Mouse (Mus musculus) E14TG2a.4 (cell line): ENCODE measurements around the gene Fbxo3.
A peak's percentile ranks its signal among the peaks of the same experiment; 100 is the strongest.

Experiments
- CTCF ChIP-seq: conservative IDR thresholded peaks from 2 replicates; pipeline ENCODE4 v1.5.1; 2014; ENCODE audit warnings: low read length
- NANOG ChIP-seq: IDR thresholded peaks from 2 replicates; pipeline ENCODE4 v1.6.1; 2014; ENCODE audit warnings: borderline replicate concordance, low read length, mixed read lengths

- TF ChIP-seq CTCF (no peak), NANOG (peak; percentile 90)
Measured at GRCm38 (mm10) chr2:104098529-104099230, 71.2 kb downstream of the Fbxo3 start.
